Mouse (Mus musculus) intestine, postnatal 0 days (tissue): ENCODE data around the gene Gm21970. TPM values are rescaled to one million over a fixed set of nuclear protein-coding genes. Genes with fewer than 3 reads are reported as not detected.

ENCODE experiments used
- ATAC-seq: fragments of 200-750 bp; cut with Nextera tagmentation; 2 replicates; pipeline ENCODE4 v1.8.0; 2017; ENCODE audit warnings: mild to moderate bottlenecking, moderate TSS enrichment, moderate library complexity
- H3K27ac ChIP-seq: fragments of 300-500 bp; sonication (generic); 2 replicates; pipeline ENCODE4 v1.5.1; 2014; ENCODE audit warnings: mild to moderate bottlenecking, low read depth, low read length, moderate library complexity
- H3K27me3 ChIP-seq: fragments of 300-500 bp; sonication (generic); replicated peaks from 2 replicates; pipeline ENCODE4 v1.6.1; 2014; ENCODE audit warnings: low read length, mixed read lengths; ENCODE audit not compliant: control insufficient read depth, insufficient read depth
- H3K36me3 ChIP-seq: fragments of 300-500 bp; sonication (generic); 2 replicates; pipeline ENCODE4 v1.6.1; 2014; ENCODE audit warnings: mild to moderate bottlenecking, moderate library complexity; ENCODE audit not compliant: control insufficient read depth, insufficient read depth
- H3K4me1 ChIP-seq: fragments of 300-500 bp; sonication (generic); replicated peaks from 2 replicates; pipeline ENCODE4 v1.6.1; 2014; ENCODE audit warnings: antibody characterized with exemption, low read length, mixed read lengths; ENCODE audit not compliant: control insufficient read depth, insufficient read depth
- H3K4me2 ChIP-seq: fragments of 300-500 bp; sonication (generic); replicated peaks from 2 replicates; pipeline ENCODE4 v1.6.1; 2014; ENCODE audit warnings: low read depth, mild to moderate bottlenecking, moderate library complexity
- H3K4me3 ChIP-seq: fragments of 300-500 bp; sonication (generic); 2 replicates; pipeline ENCODE4 v1.5.1; 2014; ENCODE audit warnings: low read depth, low read length
- H3K9ac ChIP-seq: fragments of 300-500 bp; sonication (generic); 2 replicates; pipeline ENCODE4 v1.6.1; 2014; ENCODE audit warnings: mild to moderate bottlenecking, low read depth, low read length
- H3K9me3 ChIP-seq: fragments of 300-500 bp; sonication (generic); 2 replicates; pipeline ENCODE4 v1.6.1; 2016; ENCODE audit warnings: mixed run types; ENCODE audit not compliant: control insufficient read depth
- CTCF ChIP-seq: sonication (generic); IDR thresholded peaks from 2 replicates; pipeline ENCODE4 v1.5.1; 2016; ENCODE audit warnings: low read depth, mild to moderate bottlenecking, control low read depth, antibody characterized with exemption, moderate library complexity
- WGBS: fragments of 180-500 bp; shearing (Covaris S2); extraction: QIAGEN DNeasy Blood & Tissue Kit; methylation state at CpG from one replicate; pipeline ENCODE4 v1.1.7; 2014; 5-methylcytosine and 5-hydroxymethylcytosine counted together
- polyA plus RNA-seq: library from polyadenylated mRNA; unstranded; fragments of >200 nt; fragmentation: Nextera tagmentation; extraction: Ambion mirVana; gene quantifications from 2 replicates; pipeline ENCODE4 v1.2.1, GENCODE M21; 2015

The Gm21970 gene
- polyA plus RNA-seq, 1 experiment from 2014 or later: not detected

- H3K9ac ChIP-seq: no peak overlapping the region
- no peaks in the 10 kb centered on the region for H3K9me3 ChIP-seq
- 0 out of 2 replicates have a peak, but pooled peaks cover 2% of the 10 kb centered on the region for H3K4me1 ChIP-seq
- 75% methylated on average over 5 of the region's 5 CpGs for whole genome bisulfite sequencing
- no peak for TF ChIP-seq CTCF
- no peak overlapping the region for H3K4me2 ChIP-seq
- H3K36me3 ChIP-seq: no peaks in the 10 kb centered on the region
- no peak overlapping the region for H3K27ac ChIP-seq
- no peak overlapping the region for H3K4me3 ChIP-seq
- H3K27me3 ChIP-seq: no peaks in the 10 kb centered on the region
- no peak for ATAC-seq
Observed at GRCm38 (mm10) chr16:91445566-91445965, 54.0 kb downstream of the Gm21970 start.

- Histone ChIP-seq H3K4me1 (0 out of 2 replicates have a peak, but pooled peaks cover 2% of the 10 kb centered on the region), H3K9me3 (no peaks in the 10 kb centered on the region), H3K4me3 (no peak overlapping the region), H3K4me2 (no peak overlapping the region), H3K27me3 (no peaks in the 10 kb centered on the region), H3K9ac (no peak overlapping the region), H3K36me3 (no peaks in the 10 kb centered on the region), H3K27ac (peak overlapping the region; percentile 66)
- 62% methylated on average over 8 of the region's 8 CpGs for WGBS
- peak; percentile 67 for ATAC-seq
- no peak for TF ChIP-seq CTCF
Observed at GRCm38 (mm10) chr16:91446778-91447511, 55.4 kb downstream of the Gm21970 start.

GRCm38 (mm10) chr16:91447512-91447900 is 56.0 kb downstream of the Gm21970 start:
- H3K9ac ChIP-seq: no peak overlapping the region
- 0 out of 2 replicates have a peak, but pooled peaks cover 2% of the 10 kb centered on the region for H3K4me1 ChIP-seq
- peak; percentile 65 for ATAC-seq
- no peaks in the 10 kb centered on the region for H3K9me3 ChIP-seq
- H3K4me3 ChIP-seq: no peak overlapping the region
- no peak for TF ChIP-seq CTCF
- no peaks in the 10 kb centered on the region for H3K27me3 ChIP-seq
- H3K4me2 ChIP-seq: no peak overlapping the region
- H3K27ac ChIP-seq: peak overlapping the region; percentile 66
- 74% methylated on average over 6 of the region's 6 CpGs for WGBS
- no peaks in the 10 kb centered on the region for H3K36me3 ChIP-seq

- no peak for ATAC-seq
- H3K4me1 ChIP-seq: 0 out of 2 replicates have a peak, but pooled peaks cover 2% of the 10 kb centered on the region
- 91% methylated on average over 5 of the region's 5 CpGs for WGBS
- H3K36me3 ChIP-seq: no peaks in the 10 kb centered on the region
- H3K4me3 ChIP-seq: no peak overlapping the region
- no peak overlapping the region for H3K9ac ChIP-seq
- H3K4me2 ChIP-seq: no peak overlapping the region
- H3K27me3 ChIP-seq: no peaks in the 10 kb centered on the region
- no peak overlapping the region for H3K27ac ChIP-seq
- no peak for TF ChIP-seq CTCF
- H3K9me3 ChIP-seq: no peaks in the 10 kb centered on the region
Observed at GRCm38 (mm10) chr16:91448088-91448487, 56.6 kb downstream of the Gm21970 start.

GRCm38 (mm10) chr16:91448895-91449294 is 57.4 kb downstream of the Gm21970 start:
- Histone ChIP-seq H3K4me1 (0 out of 2 replicates have a peak, but pooled peaks cover 2% of the 10 kb centered on the region), H3K9me3 (no peaks in the 10 kb centered on the region), H3K4me2 (no peak overlapping the region), H3K36me3 (no peaks in the 10 kb centered on the region), H3K27ac (no peak overlapping the region), H3K9ac (no peak overlapping the region), H3K27me3 (no peaks in the 10 kb centered on the region), H3K4me3 (no peak overlapping the region)
- WGBS: 70% methylated on average over 7 of the region's 7 CpGs
- TF ChIP-seq CTCF: no peak
- ATAC-seq: no peak

GRCm38 (mm10) chr16:91450137-91451064 is 58.9 kb downstream of the Gm21970 start:
- Histone ChIP-seq H3K4me1 (0 out of 2 replicates have a peak, but pooled peaks cover 2% of the 10 kb centered on the region), H3K9me3 (no peaks in the 10 kb centered on the region), H3K4me2 (no peak overlapping the region), H3K27ac (peak overlapping the region; percentile 7; the same call in 1 of the 2 replicates), H3K9ac (no peak overlapping the region), H3K36me3 (no peaks in the 10 kb centered on the region), H3K4me3 (no peak overlapping the region), H3K27me3 (no peaks in the 10 kb centered on the region)
- peak; percentile 28; the same call in 1 of the 2 replicates for TF ChIP-seq CTCF
- WGBS: 74% methylated on average over 12 of the region's 12 CpGs
- ATAC-seq: no peak
